Mouse (Mus musculus): ENCODE results near the gene Lhx8.

- TF ChIP-seq MAFK (IDR thresholded peaks at IDR 0.05; ENCODE audit: insufficient read depth, low read depth, low read length) (no peak), HCFC1 (IDR thresholded peaks at IDR 0.05; ENCODE audit: borderline replicate concordance, insufficient read depth, low read length) (no peak), ZC3H11A (IDR thresholded peaks at IDR 0.05; ENCODE audit: borderline replicate concordance, low read depth, low read length) (peak; percentile 41; the same call in 1 of the 2 replicates)
Measured at GRCm38 (mm10) chr3:154317651-154318248, 12.7 kb downstream of the Lhx8 start.
